Mouse (Mus musculus) spleen, postnatal 36 days (tissue): ENCODE measurements around the gene Tmem95.
"Not testable (repeated sequence)": the region's sequence is repeated elsewhere in the genome, so short reads cannot be mapped to it uniquely, and the experiment has no call there.

Experiments used
- DNase-seq, 2 experiments: peaks; one replicate each; pipeline ENCODE4 v3.0.0; 2022; ENCODE audit warnings: low spot score in 2 of 2, mixed read lengths in 1 of 2

Gene Tmem95

DNA sequence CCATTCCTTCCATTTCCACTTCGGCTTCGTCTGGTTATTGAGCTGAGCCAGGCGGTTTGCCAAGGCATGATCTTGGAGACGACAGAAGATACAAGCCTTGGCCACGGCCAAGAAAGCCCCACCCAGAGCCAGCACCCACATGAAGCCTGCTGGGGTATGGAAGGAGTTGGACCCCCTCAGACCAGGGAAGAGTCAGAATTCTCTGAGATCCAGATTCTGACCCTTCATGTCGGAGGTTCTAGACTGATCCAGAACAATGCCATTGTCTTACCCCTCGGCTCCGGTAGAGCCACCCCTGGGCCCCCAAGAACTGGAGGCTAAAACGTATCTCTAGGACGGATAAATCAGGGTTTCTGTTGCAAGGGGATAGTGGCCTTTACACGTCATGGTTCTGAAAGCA is at the start of gene Tmem95:
Gene Tmem95 (minus strand): TSS at position 141 of the 400 bp plus-strand sequence.
- DNase-seq, result no peak

DNA sequence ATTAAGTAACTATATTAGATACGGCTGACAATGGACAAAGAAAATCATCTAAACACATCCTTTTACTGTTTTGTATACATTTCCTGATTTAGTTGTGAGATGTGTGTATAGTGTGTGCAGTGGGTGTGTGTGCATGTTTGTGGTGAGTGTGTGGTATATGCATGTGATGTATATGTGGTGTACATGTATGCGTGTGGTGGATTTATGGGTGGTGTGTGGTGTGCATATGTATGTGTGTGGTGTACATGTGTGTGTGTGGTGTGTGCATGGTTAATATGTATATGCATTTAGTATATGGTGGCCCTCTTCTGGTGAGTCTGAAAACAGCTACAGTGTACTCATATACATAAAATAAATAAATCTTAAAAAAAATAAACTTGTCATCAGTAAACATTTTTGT is 49.7 kb upstream of the Tmem95 start:
- no peak for DNase-seq

DNA sequence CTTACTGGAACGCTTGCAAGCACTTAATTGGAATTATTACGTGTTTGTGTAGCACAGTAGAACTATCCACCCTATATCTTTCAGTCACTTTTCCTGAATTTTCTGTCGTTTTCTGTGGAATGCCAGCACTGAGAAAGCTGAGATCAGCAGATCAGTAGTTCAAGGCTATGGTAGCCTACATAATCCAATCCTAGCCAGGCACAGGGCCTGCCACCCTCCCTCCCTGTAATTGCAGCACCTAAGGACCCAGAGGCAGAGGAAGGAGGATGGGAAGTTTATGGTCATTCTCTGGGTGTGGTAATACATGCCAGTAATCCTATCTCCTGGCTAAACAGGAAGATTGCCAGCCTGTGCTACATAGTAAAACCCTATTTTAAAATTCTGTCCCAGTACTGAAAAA is 45.0 kb upstream of the Tmem95 start:
- no peak for DNase-seq

- DNase-seq, result no peak
Measured at GRCm38 (mm10) chr11:69922012-69922756, 44.4 kb upstream of the Tmem95 start.

DNA sequence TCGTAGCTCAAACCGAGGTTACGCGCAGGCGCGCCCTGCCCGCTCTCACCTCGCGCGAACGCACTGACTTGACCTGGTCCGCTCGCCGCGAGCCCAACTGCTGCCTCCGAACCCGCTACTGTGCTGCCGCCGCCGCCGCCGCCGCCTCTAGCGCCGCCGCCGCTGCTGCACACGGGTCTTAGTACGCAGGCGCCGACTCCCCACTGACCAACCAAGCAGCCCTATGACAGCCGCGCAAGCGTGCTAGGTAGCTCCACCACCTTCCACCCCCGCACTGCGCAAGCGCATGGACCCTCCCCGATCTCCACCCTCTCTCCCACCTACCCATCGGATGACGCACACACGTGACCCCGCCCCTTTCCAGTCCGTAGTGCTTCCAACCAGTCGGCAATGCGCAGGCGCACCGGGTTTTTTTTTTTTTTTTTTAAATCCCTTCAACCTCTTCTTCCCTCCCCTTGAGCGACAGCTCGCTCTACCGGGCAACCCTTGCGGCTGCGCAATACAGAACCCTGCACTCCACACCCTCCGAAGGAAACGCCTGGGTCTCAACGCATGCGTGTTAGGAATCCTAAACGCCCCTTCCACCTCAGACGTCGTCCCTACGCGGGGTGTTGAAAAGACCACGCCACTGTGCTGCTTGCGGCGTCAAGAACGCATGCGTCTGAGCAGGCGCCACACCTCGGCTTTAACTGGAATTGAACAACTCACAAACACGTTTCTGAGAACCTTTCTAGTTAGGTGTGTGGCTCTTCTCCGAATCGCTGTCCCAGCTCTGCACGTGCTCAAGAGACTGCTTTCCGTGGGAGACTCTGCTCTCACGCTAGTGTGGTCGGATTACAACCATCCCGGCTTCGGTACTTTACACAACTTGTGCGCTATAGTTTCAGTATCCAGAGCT is 43.5 kb upstream of the Tmem95 start, which contains the start of gene Eif5a:
Gene Eif5a (minus strand): TSS at position 845 of the 898 bp plus-strand sequence.
- peak; percentile 100 for DNase-seq

- peak in 1 of 2 experiments; percentile 27 for DNase-seq
Measured at GRCm38 (mm10) chr11:69920266-69921031, 42.6 kb upstream of the Tmem95 start.

- DNase-seq, result peak; percentile 88 to 91
Measured at GRCm38 (mm10) chr11:69919661-69920265, 41.9 kb upstream of the Tmem95 start.

GRCm38 (mm10) chr11:69919053-69919452 is 41.2 kb upstream of the Tmem95 start:
- no peak for DNase-seq

GRCm38 (mm10) chr11:69918118-69918517 is 40.3 kb upstream of the Tmem95 start:
- DNase-seq, result no peak

DNA sequence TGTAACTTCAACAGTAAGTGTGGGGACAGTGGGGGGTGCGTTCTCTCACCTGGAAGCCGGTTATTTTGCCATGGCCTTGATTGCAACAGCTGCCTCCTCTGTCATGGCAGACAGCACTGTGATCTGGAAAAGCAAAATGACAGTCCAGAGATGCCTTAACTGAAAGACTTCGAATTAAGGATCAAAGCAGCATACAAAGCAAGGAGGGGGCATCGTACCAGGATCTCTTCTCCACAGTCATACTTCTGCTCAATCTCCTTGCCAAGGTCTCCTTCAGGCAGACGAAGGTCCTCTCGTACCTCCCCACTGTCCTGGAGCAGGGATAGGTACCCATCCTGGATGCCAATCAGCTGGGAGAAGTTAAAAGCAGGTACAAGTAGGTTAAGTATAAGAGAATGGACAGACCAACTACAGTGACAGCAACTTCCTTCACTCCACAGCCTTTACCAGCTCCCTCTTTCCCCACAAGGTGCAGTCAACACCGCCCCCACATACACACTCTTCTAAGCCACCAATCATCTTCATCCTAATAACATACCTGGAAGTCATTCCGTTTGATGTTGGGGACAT is 39.6 kb upstream of the Tmem95 start:
- DNase-seq, result no peak

DNA sequence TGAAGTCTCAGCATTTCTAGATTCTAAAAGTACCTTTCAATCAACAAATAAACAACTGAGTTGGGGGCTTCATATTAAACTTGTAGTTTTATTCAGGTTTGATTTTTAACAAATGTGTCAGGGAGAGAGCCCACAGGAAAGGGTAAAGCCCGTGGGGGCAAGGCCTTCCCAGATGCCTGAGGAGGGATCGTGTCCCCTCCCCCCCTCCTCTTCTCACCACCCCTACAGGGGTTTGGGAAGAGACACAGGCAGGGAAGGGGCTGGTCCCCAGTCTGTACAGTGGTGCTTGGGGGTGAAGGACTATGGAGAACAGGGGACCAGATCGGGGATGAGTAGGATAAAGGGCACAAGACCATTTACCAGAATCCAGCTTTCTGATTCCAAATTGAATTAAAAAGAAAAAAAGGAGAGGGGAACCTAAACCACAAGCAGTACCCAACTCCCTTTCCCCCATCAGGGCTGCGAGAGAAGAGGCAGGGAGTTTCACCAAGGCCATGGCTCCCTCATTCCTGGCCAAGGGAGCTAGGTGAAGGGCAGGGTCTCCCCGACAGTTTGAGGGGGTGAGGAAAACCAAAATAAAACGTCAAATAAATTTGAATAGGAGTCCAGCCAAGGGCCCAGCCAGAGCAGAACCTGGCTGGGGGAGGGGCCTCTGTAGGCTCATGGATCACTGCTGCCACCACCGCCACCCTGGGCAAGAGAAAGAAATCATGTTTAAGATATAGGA is 39.0 kb upstream of the Tmem95 start:
- DNase-seq, result not testable (repeated sequence)

GRCm38 (mm10) chr11:69915667-69916627 is 38.1 kb upstream of the Tmem95 start:
- peak; percentile 41 to 73 for DNase-seq

- no peak for DNase-seq
Measured at GRCm38 (mm10) chr11:69914917-69915430, 37.2 kb upstream of the Tmem95 start.

- peak in 1 of 2 experiments; percentile 28 for DNase-seq
Measured at GRCm38 (mm10) chr11:69914372-69914764, 36.5 kb upstream of the Tmem95 start.

DNA sequence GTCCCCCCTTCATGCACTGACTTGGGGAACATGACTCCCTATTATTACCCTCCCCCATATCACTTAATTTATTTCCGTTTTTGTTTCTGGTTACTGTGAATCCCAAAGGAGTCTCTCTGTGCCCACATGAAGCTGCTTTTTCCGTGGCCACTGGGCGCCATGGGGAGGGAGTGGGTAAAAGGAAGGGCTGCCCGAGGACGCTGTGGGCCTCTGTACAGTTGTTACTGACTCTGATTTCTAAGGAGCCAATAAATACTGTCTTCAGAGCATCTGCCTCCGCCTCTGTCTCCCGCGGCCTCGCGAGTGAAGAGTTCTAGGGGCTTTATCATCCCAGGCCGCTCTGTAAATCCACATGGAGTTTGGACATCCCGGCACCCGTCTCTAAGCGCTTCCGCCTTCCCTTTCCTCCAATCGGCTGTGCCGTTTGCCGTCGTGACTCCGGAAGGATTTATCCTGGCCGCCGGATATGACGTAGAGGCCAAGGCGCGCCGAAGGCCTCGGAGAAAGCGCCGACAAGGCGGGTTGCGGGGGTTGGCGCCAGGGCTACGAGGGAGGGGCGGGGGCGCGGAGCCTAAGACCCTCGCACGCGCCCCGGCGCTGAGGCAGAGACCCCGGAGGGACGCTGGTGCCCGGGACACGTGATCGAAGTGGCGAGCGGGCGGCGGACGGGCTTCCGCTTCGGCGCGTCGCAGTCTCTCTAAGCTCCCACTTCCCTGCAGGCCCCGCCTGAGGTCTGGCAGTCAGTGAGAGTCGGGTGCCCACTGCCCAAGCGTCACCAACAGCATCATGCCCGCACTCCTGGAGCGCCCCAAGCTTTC is 35.9 kb upstream of the Tmem95 start, which contains the start of gene Gps2:
Gene Gps2 (plus strand): TSS at position 335 of the 818 bp plus-strand sequence.
- peak; percentile 90 to 91 for DNase-seq

- DNase-seq, result no peak
Measured at GRCm38 (mm10) chr11:69912716-69913530, 35.1 kb upstream of the Tmem95 start.

DNA sequence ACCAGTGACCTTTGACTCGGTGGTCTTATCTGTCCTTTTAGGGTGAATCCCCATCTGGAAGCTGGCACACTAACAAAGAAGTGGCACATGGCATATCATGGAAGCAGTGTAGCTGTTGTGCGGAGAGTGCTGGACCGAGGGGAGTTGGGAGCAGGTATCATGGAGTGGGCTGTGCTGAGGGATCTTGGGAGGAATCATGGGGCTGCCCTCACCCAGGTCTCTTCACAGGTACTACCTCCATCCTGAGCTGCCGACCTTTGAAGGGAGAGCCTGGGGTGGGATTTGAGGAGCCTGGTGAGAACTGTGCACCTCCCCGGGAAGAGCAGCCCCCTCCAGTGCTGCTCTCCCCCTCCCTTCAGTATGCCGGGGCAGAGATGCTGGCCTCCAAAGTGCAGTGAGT is 33.9 kb upstream of the Tmem95 start:
- DNase-seq, result no peak
